Mouse (Mus musculus) megakaryocyte, embryonic 14.5 days (primary cell): ENCODE measurements around the gene Cbx6.

ENCODE experiments used
- FLI1 ChIP-seq: IDR thresholded peaks from 2 replicates; pipeline ENCODE4 v1.6.1; 2012; ENCODE audit warnings: low read length, inconsistent platforms, mixed read lengths
- GATA1 ChIP-seq: IDR thresholded peaks from 3 replicates; pipeline ENCODE4 v1.6.1; 2012; ENCODE audit warnings: mixed read lengths, low read length, inconsistent platforms, borderline replicate concordance

GRCm38 (mm10) chr15:79823588-79824280, 10.8 kb downstream of the Cbx6 start:
- TF ChIP-seq FLI1 (no peak), GATA1 (no peak)
